Mouse (Mus musculus): ENCODE results near the gene Srl. TPM values are rescaled to one million over a fixed set of nuclear protein-coding genes. Genes with fewer than 3 reads are reported as not detected.

Srl gene
- polyA plus RNA-seq, 1 experiment from 2014 or later = 112 TPM

- peak; percentile 98 for DNase-seq (ENCODE audit: low spot score)
- Histone ChIP-seq H3K4me2 (ENCODE audit: low read depth, low read length) (peak overlapping the region; percentile 72), H3K27ac (replicated peaks; ENCODE audit: low read depth, low read length) (peak overlapping the region; percentile 89), H3K4me1 (ENCODE audit: control insufficient read depth, insufficient read depth, low read length) (peaks cover 24% of the 10 kb centered on the region), H3K4me3 (ENCODE audit: low read depth, low read length) (peak overlapping the region; percentile 81), H3K9me3 (ENCODE audit: control insufficient read depth, low read length) (no peaks in the 10 kb centered on the region), H3K27me3 (replicated peaks; ENCODE audit: control insufficient read depth, insufficient read depth, low read length) (no peaks in the 10 kb centered on the region), H3K36me3 (ENCODE audit: control insufficient read depth, insufficient read depth, low read length) (no peaks in the 10 kb centered on the region), H3K9ac (ENCODE audit: low read depth, low read length) (peak overlapping the region; percentile 78)
- peak; percentile 93 for ATAC-seq (ENCODE audit: low read depth)
- WGBS = 0% methylated on average over 31 of the region's 38 CpGs
Measured at GRCm38 (mm10) chr16:4558384-4558979, 16.9 kb upstream of the Srl start.

GRCm38 (mm10) chr16:4557949-4558348 lies 16.3 kb upstream of the Srl start:
- no peaks in the 10 kb centered on the region for H3K36me3 ChIP-seq (ENCODE audit: control insufficient read depth, insufficient read depth, low read length)
- WGBS = under 1% methylated on average over 19 of the region's 19 CpGs
- ATAC-seq (ENCODE audit: low read depth) (peak; percentile 75), DNase-seq (ENCODE audit: low spot score) (peak; percentile 88)
- no peaks in the 10 kb centered on the region for H3K9me3 ChIP-seq (ENCODE audit: control insufficient read depth, low read length)
- H3K9ac ChIP-seq (ENCODE audit: low read depth, low read length) = peak overlapping the region; percentile 78
- H3K27ac ChIP-seq (replicated peaks; ENCODE audit: low read depth, low read length) = peak overlapping the region; percentile 89
- H3K4me1 ChIP-seq (ENCODE audit: control insufficient read depth, insufficient read depth, low read length) = peaks cover 30% of the 10 kb centered on the region
- H3K27me3 ChIP-seq (replicated peaks; ENCODE audit: control insufficient read depth, insufficient read depth, low read length) = no peaks in the 10 kb centered on the region
- peak overlapping the region; percentile 72 for H3K4me2 ChIP-seq (ENCODE audit: low read depth, low read length)
- H3K4me3 ChIP-seq (ENCODE audit: low read depth, low read length) = peak overlapping the region; percentile 81

GRCm38 (mm10) chr16:4557085-4557484 lies 15.5 kb upstream of the Srl start:
- Histone ChIP-seq H3K27me3 (replicated peaks; ENCODE audit: control insufficient read depth, insufficient read depth, low read length) (no peaks in the 10 kb centered on the region), H3K36me3 (ENCODE audit: control insufficient read depth, insufficient read depth, low read length) (no peaks in the 10 kb centered on the region), H3K4me1 (ENCODE audit: control insufficient read depth, insufficient read depth, low read length) (peaks cover 38% of the 10 kb centered on the region), H3K4me3 (ENCODE audit: low read depth, low read length) (peak overlapping the region; percentile 81), H3K9me3 (ENCODE audit: control insufficient read depth, low read length) (no peaks in the 10 kb centered on the region), H3K27ac (replicated peaks; ENCODE audit: low read depth, low read length) (peak overlapping the region; percentile 89), H3K9ac (ENCODE audit: low read depth, low read length) (peak overlapping the region; percentile 78; the same call in 1 of the 2 replicates), H3K4me2 (ENCODE audit: low read depth, low read length) (peak overlapping the region; percentile 72)
- DNase-seq (ENCODE audit: low spot score) (no peak), ATAC-seq (ENCODE audit: low read depth) (no peak)
- 91% methylated on average over 1 of the region's 1 CpGs for WGBS

- no peak overlapping the region for H3K27ac ChIP-seq (replicated peaks; ENCODE audit: low read depth, low read length)
- 0 out of 2 replicates have a peak, but pooled peaks cover 3% of the 10 kb centered on the region for H3K36me3 ChIP-seq (ENCODE audit: control insufficient read depth, insufficient read depth, low read length)
- H3K4me1 ChIP-seq (ENCODE audit: control insufficient read depth, insufficient read depth, low read length) = peaks cover 40% of the 10 kb centered on the region
- H3K9ac ChIP-seq (ENCODE audit: low read depth, low read length) = no peak overlapping the region
- H3K4me2 ChIP-seq (ENCODE audit: low read depth, low read length) = no peak overlapping the region
- H3K27me3 ChIP-seq (replicated peaks; ENCODE audit: control insufficient read depth, insufficient read depth, low read length) = no peaks in the 10 kb centered on the region
- 86% methylated on average over 1 of the region's 1 CpGs for WGBS
- no peaks in the 10 kb centered on the region for H3K9me3 ChIP-seq (ENCODE audit: control insufficient read depth, low read length)
- no peak overlapping the region for H3K4me3 ChIP-seq (ENCODE audit: low read depth, low read length)
- no peak for ATAC-seq (ENCODE audit: low read depth)
- DNase-seq (ENCODE audit: low spot score) = no peak
Measured at GRCm38 (mm10) chr16:4555555-4555954, 13.9 kb upstream of the Srl start.

- Histone ChIP-seq H3K27me3 (replicated peaks; ENCODE audit: control insufficient read depth, insufficient read depth, low read length) (no peaks in the 10 kb centered on the region), H3K36me3 (ENCODE audit: control insufficient read depth, insufficient read depth, low read length) (peaks cover 18% of the 10 kb centered on the region), H3K4me2 (ENCODE audit: low read depth, low read length) (peak overlapping the region; percentile 33), H3K9ac (ENCODE audit: low read depth, low read length) (peak overlapping the region; percentile 53; the same call in 1 of the 2 replicates), H3K27ac (replicated peaks; ENCODE audit: low read depth, low read length) (peak overlapping the region; percentile 85), H3K4me1 (ENCODE audit: control insufficient read depth, insufficient read depth, low read length) (peaks cover 37% of the 10 kb centered on the region), H3K4me3 (ENCODE audit: low read depth, low read length) (no peak overlapping the region), H3K9me3 (ENCODE audit: control insufficient read depth, low read length) (no peaks in the 10 kb centered on the region)
- WGBS = 13% methylated on average over 4 of the region's 6 CpGs
- DNase-seq (ENCODE audit: low spot score) (peak; percentile 91), ATAC-seq (ENCODE audit: low read depth) (peak; percentile 70)
Measured at GRCm38 (mm10) chr16:4552829-4553550, 11.4 kb upstream of the Srl start.

- DNase-seq (ENCODE audit: low spot score) (no peak), ATAC-seq (ENCODE audit: low read depth) (no peak)
- Histone ChIP-seq H3K4me1 (ENCODE audit: control insufficient read depth, insufficient read depth, low read length) (peaks cover 27% of the 10 kb centered on the region), H3K4me2 (ENCODE audit: low read depth, low read length) (no peak overlapping the region), H3K4me3 (ENCODE audit: low read depth, low read length) (no peak overlapping the region), H3K27me3 (replicated peaks; ENCODE audit: control insufficient read depth, insufficient read depth, low read length) (no peaks in the 10 kb centered on the region), H3K36me3 (ENCODE audit: control insufficient read depth, insufficient read depth, low read length) (peaks cover 24% of the 10 kb centered on the region), H3K27ac (replicated peaks; ENCODE audit: low read depth, low read length) (peak overlapping the region; percentile 85), H3K9me3 (ENCODE audit: control insufficient read depth, low read length) (no peaks in the 10 kb centered on the region), H3K9ac (ENCODE audit: low read depth, low read length) (no peak overlapping the region)
- 77% methylated on average over 12 of the region's 12 CpGs for WGBS
Measured at GRCm38 (mm10) chr16:4551885-4552284, 10.3 kb upstream of the Srl start.

GRCm38 (mm10) chr16:4551056-4551455 lies 9.4 kb upstream of the Srl start:
- H3K4me3 ChIP-seq (ENCODE audit: low read depth, low read length) = no peak overlapping the region
- peak; percentile 84 for DNase-seq (ENCODE audit: low spot score)
- peak; percentile 38; the same call in 1 of the 2 replicates for ATAC-seq (ENCODE audit: low read depth)
- H3K4me2 ChIP-seq (ENCODE audit: low read depth, low read length) = no peak overlapping the region
- no peaks in the 10 kb centered on the region for H3K27me3 ChIP-seq (replicated peaks; ENCODE audit: control insufficient read depth, insufficient read depth, low read length)
- WGBS = 29% methylated on average over 13 of the region's 13 CpGs
- peaks cover 25% of the 10 kb centered on the region for H3K4me1 ChIP-seq (ENCODE audit: control insufficient read depth, insufficient read depth, low read length)
- no peak overlapping the region for H3K9ac ChIP-seq (ENCODE audit: low read depth, low read length)
- no peaks in the 10 kb centered on the region for H3K9me3 ChIP-seq (ENCODE audit: control insufficient read depth, low read length)
- H3K36me3 ChIP-seq (ENCODE audit: control insufficient read depth, insufficient read depth, low read length) = peaks cover 29% of the 10 kb centered on the region
- H3K27ac ChIP-seq (replicated peaks; ENCODE audit: low read depth, low read length) = no peak overlapping the region

- peak; percentile 39; the same call in 1 of the 2 replicates for ATAC-seq (ENCODE audit: low read depth)
- H3K9ac ChIP-seq (ENCODE audit: low read depth, low read length) = no peak overlapping the region
- WGBS = 88% methylated on average over 18 of the region's 18 CpGs
Measured at GRCm38 (mm10) chr16:4548953-4549688, 7.5 kb upstream of the Srl start.

More at GRCm38 (mm10) chr16:4548953-4549688, 7.5 kb upstream of the Srl start:
- no peak overlapping the region for H3K27ac ChIP-seq (replicated peaks; ENCODE audit: low read depth, low read length)
- no peak overlapping the region for H3K4me2 ChIP-seq (ENCODE audit: low read depth, low read length)
- DNase-seq (ENCODE audit: low spot score) = peak; percentile 36
- H3K36me3 ChIP-seq (ENCODE audit: control insufficient read depth, insufficient read depth, low read length) = peaks cover 43% of the 10 kb centered on the region
- H3K4me3 ChIP-seq (ENCODE audit: low read depth, low read length) = no peak overlapping the region
- H3K27me3 ChIP-seq (replicated peaks; ENCODE audit: control insufficient read depth, insufficient read depth, low read length) = no peaks in the 10 kb centered on the region
- peaks cover 25% of the 10 kb centered on the region for H3K4me1 ChIP-seq (ENCODE audit: control insufficient read depth, insufficient read depth, low read length)
- no peaks in the 10 kb centered on the region for H3K9me3 ChIP-seq (ENCODE audit: control insufficient read depth, low read length)
